Mouse (Mus musculus): Measurements from ENCODE around the gene Nfix. TPM values are rescaled to one million over a fixed set of nuclear protein-coding genes. Genes with fewer than 3 reads are reported as not detected.
A peak's percentile ranks its signal among the peaks of the same experiment; 100 is the strongest.

The Nfix gene
- 100 to 1,000 TPM; 256 to 266 TPM for total RNA-seq (2021)

- peak; percentile 80 for DNase-seq
- intact Hi-C loops (cut with DNase I) = loop anchor here (2.0 kb wide), 1 partner anchor 59 kb away; no protein-coding TSS in a partner anchor
Observed at GRCm38 (mm10) chr8:84799999-84800831, at the start of gene Nfix. Gene Nfix, minus strand, starts transcription at chr8:84800344.

GRCm38 (mm10) chr8:84847684-84848435, 47.7 kb upstream of the Nfix start:
- intact Hi-C loops (cut with DNase I) = loop anchor here (2.0 kb wide), 1 partner anchor 55 kb away; no protein-coding TSS in a partner anchor
- DNase-seq = no peak

GRCm38 (mm10) chr8:84846722-84847572, 46.8 kb upstream of the Nfix start, which contains the start of gene Calr:
Gene Calr, minus strand, starts transcription at chr8:84846934.
- DNase-seq = peak; percentile 99 to 100
- intact Hi-C loops (cut with DNase I) = loop anchor here (2.0 kb wide), 1 partner anchor 56 kb away; no protein-coding TSS in a partner anchor

- intact Hi-C loops (cut with DNase I) = loop anchor here (2.0 kb wide), 1 partner anchor 57 kb away; no protein-coding TSS in a partner anchor
- no peak for DNase-seq
Observed at GRCm38 (mm10) chr8:84846094-84846721, 46.1 kb upstream of the Nfix start.

GRCm38 (mm10) chr8:84845355-84846093, 45.4 kb upstream of the Nfix start:
- DNase-seq = peak; percentile 52 to 61
- intact Hi-C loops (cut with DNase I) = loop anchor here (2.0 kb wide), 1 partner anchor 57 kb away; no protein-coding TSS in a partner anchor

- no peak for DNase-seq
- intact Hi-C loops (cut with DNase I) = no loop called here
Observed at GRCm38 (mm10) chr8:84844397-84845070, 44.4 kb upstream of the Nfix start.

GRCm38 (mm10) chr8:84841514-84841913, 41.4 kb upstream of the Nfix start:
- no peak for DNase-seq
- intact Hi-C loops (cut with DNase I) = no loop called here

- DNase-seq = peak; percentile 92 to 94
Observed at GRCm38 (mm10) chr8:84840248-84840999, 40.3 kb upstream of the Nfix start, which contains the start of gene Rad23a. Gene Rad23a, minus strand, starts transcription at chr8:84840665.

GRCm38 (mm10) chr8:84839875-84840247, 39.7 kb upstream of the Nfix start:
- DNase-seq = no peak
- intact Hi-C loops (cut with DNase I) = no loop called here

More at GRCm38 (mm10) chr8:84840248-84840999, 40.3 kb upstream of the Nfix start, which contains the start of gene Rad23a:
- intact Hi-C loops (cut with DNase I) = no loop called here

- no peak for DNase-seq
- intact Hi-C loops (cut with DNase I) = no loop called here
Observed at GRCm38 (mm10) chr8:84839411-84839810, 39.3 kb upstream of the Nfix start.

GRCm38 (mm10) chr8:84838513-84838912, 38.4 kb upstream of the Nfix start:
- DNase-seq = no peak
- intact Hi-C loops (cut with DNase I) = no loop called here

- intact Hi-C loops (cut with DNase I) = no loop called here
- no peak for DNase-seq
Observed at GRCm38 (mm10) chr8:84837912-84838470, 37.8 kb upstream of the Nfix start.

- DNase-seq = no peak
- intact Hi-C loops (cut with DNase I) = no loop called here
Observed at GRCm38 (mm10) chr8:84837149-84837911, 37.2 kb upstream of the Nfix start.

GRCm38 (mm10) chr8:84834866-84835855, 35.0 kb upstream of the Nfix start:
- DNase-seq = peak; percentile 72 to 77

GRCm38 (mm10) chr8:84834002-84834865, 34.1 kb upstream of the Nfix start:
- intact Hi-C loops (cut with DNase I) = no loop called here
- no peak for DNase-seq

More at GRCm38 (mm10) chr8:84834866-84835855, 35.0 kb upstream of the Nfix start:
- intact Hi-C loops (cut with DNase I) = no loop called here
